Mouse (Mus musculus) liver, adult 10 weeks (tissue): Measurements from ENCODE around the gene Zcchc7. TPM values are rescaled to one million over a fixed set of nuclear protein-coding genes. Genes with fewer than 3 reads are reported as not detected.

Experiments used
- polyA plus RNA-seq: library from polyadenylated mRNA; stranded (reverse); fragments of 350-450 nt; fragmentation: Illumina TruSeq; extraction: RNeasy Lipid Tissue Mini Kit (QIAGEN cat#74804); gene quantifications from one replicate; pipeline ENCODE4 v1.2.3, GENCODE M21; 2014; ENCODE audit warnings: low read depth, low replicate concordance

Zcchc7 gene
- polyA plus RNA-seq: 35.4 TPM

GRCm38 (mm10) chr4:44755553-44756133 is at the start of gene Zcchc7:
Gene Zcchc7, plus strand, starts transcription at chr4:44755877.

GRCm38 (mm10) chr4:44709740-44710700 is 45.7 kb upstream of the Zcchc7 start, which contains the start of gene Pax5:
Gene Pax5, minus strand, starts transcription at chr4:44710487.

GRCm38 (mm10) chr4:44981280-44981973 is 225.8 kb downstream of the Zcchc7 start, which contains the start of gene Grhpr:
Gene Grhpr, plus strand, starts transcription at chr4:44981395.

Other genes starting within 250 kb of the Zcchc7 start
- 0.26 TPM for gene Pax5, start 45.4 kb upstream of the Zcchc7 start, polyA plus RNA-seq
- gene Grhpr, start 225.5 kb downstream of the Zcchc7 start, polyA plus RNA-seq: 24.7 TPM